Mouse (Mus musculus): Measurements from ENCODE around the gene Pdss1.

DNA sequence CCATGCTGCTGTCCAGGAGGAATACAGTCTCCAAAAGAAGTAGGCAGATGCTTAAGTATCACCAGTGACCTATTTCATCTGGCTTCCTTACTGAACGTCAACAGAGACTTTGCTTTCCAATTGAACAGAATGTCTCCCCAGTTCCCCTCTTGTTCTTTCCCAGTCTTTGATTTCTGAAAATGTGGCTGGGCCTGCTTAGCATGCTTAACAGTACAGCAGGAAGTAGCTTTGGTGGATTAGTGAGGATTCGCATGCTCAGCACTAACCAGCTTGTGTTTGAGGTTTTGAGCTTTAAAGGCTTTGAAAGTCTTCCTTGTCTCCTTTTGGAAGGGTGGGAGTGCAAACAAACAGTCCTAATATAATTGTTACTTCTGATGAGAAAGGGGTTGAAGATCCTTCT, 32.9 kb downstream of the Pdss1 start:
- no peak for TF ChIP-seq CTCF (IDR thresholded peaks at IDR 0.05; ENCODE audit: low read depth)
- TF ChIP-seq EP300 (IDR thresholded peaks at IDR 0.05; ENCODE audit: low read depth) = no peak

Data from liver, postnatal 0 days (tissue).